Mouse (Mus musculus): ENCODE results near the gene Baiap2l1.

DNA sequence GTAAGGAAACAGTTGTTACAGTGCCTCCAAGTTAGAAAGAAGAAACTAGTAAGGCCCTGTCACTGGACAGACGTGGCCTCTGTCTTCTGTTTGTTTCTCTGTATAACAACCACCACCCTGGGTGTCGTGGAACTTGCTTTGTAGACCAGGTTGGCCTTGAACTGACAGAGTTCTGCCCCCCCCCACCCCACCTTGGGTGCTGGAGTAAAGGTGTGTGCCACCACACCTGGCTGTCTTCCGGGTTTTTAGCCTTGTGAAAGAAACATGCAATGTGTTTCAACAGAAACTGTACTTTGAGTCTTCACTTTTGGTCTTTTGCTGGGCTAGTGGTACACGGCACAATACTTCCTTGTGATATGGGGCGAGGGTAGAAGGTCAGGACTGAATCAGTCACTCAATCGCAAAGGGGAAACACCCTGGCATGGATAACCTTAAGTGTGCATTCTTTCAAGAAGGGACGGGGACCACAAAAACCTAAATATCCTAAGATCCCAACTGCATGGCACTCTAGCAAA is 61.8 kb downstream of the Baiap2l1 start:
- no peak for TF ChIP-seq EP300 (optimal IDR thresholded peaks at IDR 0.05)
- no peak for TF ChIP-seq CTCF (IDR thresholded peaks at IDR 0.05; ENCODE audit: low read depth)
